Mouse (Mus musculus) right cerebral cortex, postnatal 36 days (tissue): ENCODE results near the gene Lrrc57.
"Not testable (repeated sequence)": the region's sequence is repeated elsewhere in the genome, so short reads cannot be mapped to it uniquely, and the experiment has no call there.

ENCODE experiments used
- DNase-seq, 2 experiments: peaks; one replicate each; pipeline ENCODE4 v3.0.0; 2022; ENCODE audit warnings: low spot score in 2 of 2, mixed read lengths in 1 of 2

Lrrc57 gene

GRCm38 (mm10) chr2:120606021-120606690 lies 3.2 kb downstream of the Lrrc57 start:
- peak in 1 of 2 experiments; percentile 45 for DNase-seq

GRCm38 (mm10) chr2:120599506-120599905 lies 9.8 kb downstream of the Lrrc57 start:
- no peak for DNase-seq

- peak in 1 of 2 experiments; percentile 4 for DNase-seq
These were observed 11.6 kb downstream of the Lrrc57 start for GRCm38 (mm10) chr2:120597734-120598133.

- no peak for DNase-seq
These were observed 17.1 kb downstream of the Lrrc57 start for GRCm38 (mm10) chr2:120592227-120592626.

GRCm38 (mm10) chr2:120589759-120590158 lies 19.6 kb downstream of the Lrrc57 start:
- peak; percentile 50 to 81 for DNase-seq

- DNase-seq = no peak
These were observed 31.0 kb downstream of the Lrrc57 start for GRCm38 (mm10) chr2:120578286-120578685.

GRCm38 (mm10) chr2:120577799-120578198 lies 31.5 kb downstream of the Lrrc57 start:
- DNase-seq = no peak

- DNase-seq = no peak
These were observed 33.3 kb downstream of the Lrrc57 start for GRCm38 (mm10) chr2:120575978-120576377.

GRCm38 (mm10) chr2:120575121-120575520 lies 34.2 kb downstream of the Lrrc57 start:
- DNase-seq = no peak

GRCm38 (mm10) chr2:120572161-120572560 lies 37.2 kb downstream of the Lrrc57 start:
- DNase-seq = not testable (repeated sequence)

GRCm38 (mm10) chr2:120571081-120571480 lies 38.2 kb downstream of the Lrrc57 start:
- DNase-seq = no peak

- DNase-seq = no peak
These were observed 41.5 kb downstream of the Lrrc57 start for GRCm38 (mm10) chr2:120567798-120568320.

GRCm38 (mm10) chr2:120566886-120567797 lies 42.2 kb downstream of the Lrrc57 start, which contains the start of gene Snap23:
Gene Snap23, plus strand, starts transcription at chr2:120567671.
- DNase-seq = peak; percentile 89 to 93

- no peak for DNase-seq
These were observed 44.0 kb downstream of the Lrrc57 start for GRCm38 (mm10) chr2:120565363-120565762.

GRCm38 (mm10) chr2:120564548-120565188 lies 44.7 kb downstream of the Lrrc57 start:
- DNase-seq = not testable (repeated sequence)

- DNase-seq = peak; percentile 86 to 87
These were observed 45.9 kb downstream of the Lrrc57 start, which contains the start of gene Zfp106 for GRCm38 (mm10) chr2:120563235-120563990. Gene Zfp106, minus strand, starts transcription at chr2:120563843.

GRCm38 (mm10) chr2:120562859-120563234 lies 46.5 kb downstream of the Lrrc57 start:
- DNase-seq = no peak

- no peak for DNase-seq
These were observed 47.8 kb downstream of the Lrrc57 start for GRCm38 (mm10) chr2:120561524-120561923.

- no peak for DNase-seq
These were observed 50.5 kb downstream of the Lrrc57 start for GRCm38 (mm10) chr2:120558813-120559212.

- no peak for DNase-seq
These were observed 52.5 kb downstream of the Lrrc57 start for GRCm38 (mm10) chr2:120556868-120557267.
